Mouse (Mus musculus): ENCODE results near the gene H2-K1. TPM values are rescaled to one million over a fixed set of nuclear protein-coding genes. Genes with fewer than 3 reads are reported as not detected.

H2-K1 gene
- polyA plus RNA-seq, 1 experiment: 5,138 TPM

- peaks cover 53% of the 10 kb centered on the region for H3K4me1 ChIP-seq (replicated peaks; ENCODE audit: control insufficient read depth, insufficient read depth, low read length)
- 0 out of 2 replicates have a peak, but pooled peaks have one; percentile 9 for TF ChIP-seq CTCF (IDR thresholded peaks at IDR 0.05; ENCODE audit: borderline replicate concordance, control insufficient read depth, extremely low read depth, insufficient read depth, low read length, poor library complexity)
- peak; percentile 58; the same call in 1 of the 2 replicates for TF ChIP-seq POLR2A (IDR thresholded peaks at IDR 0.05; ENCODE audit: control insufficient read depth, extremely low read depth, insufficient read depth, low read length, poor library complexity)
- peak within 1 kb of the TSS; percentile 32 for H3K27ac ChIP-seq (ENCODE audit: control insufficient read depth, insufficient read depth, low read length)
- 2% methylated on average over 49 of the region's 49 CpGs for WGBS
- H3K4me3 ChIP-seq (ENCODE audit: control insufficient read depth, insufficient read depth, low read length): peak within 1 kb of the TSS; percentile 69
- no peaks in the 10 kb centered on the region for H3K36me3 ChIP-seq (ENCODE audit: control insufficient read depth, insufficient read depth, low read length)
- H3K27me3 ChIP-seq (ENCODE audit: control insufficient read depth, insufficient read depth, low read length): no peaks in the 10 kb centered on the region
- peak; percentile 92 for DNase-seq
Observed at GRCm38 (mm10) chr17:34027656-34028223, 27.6 kb upstream of the H2-K1 start, which contains the start of gene H2-Ke6. TSS of gene H2-Ke6 (minus strand) at chr17:34028060.

DNA sequence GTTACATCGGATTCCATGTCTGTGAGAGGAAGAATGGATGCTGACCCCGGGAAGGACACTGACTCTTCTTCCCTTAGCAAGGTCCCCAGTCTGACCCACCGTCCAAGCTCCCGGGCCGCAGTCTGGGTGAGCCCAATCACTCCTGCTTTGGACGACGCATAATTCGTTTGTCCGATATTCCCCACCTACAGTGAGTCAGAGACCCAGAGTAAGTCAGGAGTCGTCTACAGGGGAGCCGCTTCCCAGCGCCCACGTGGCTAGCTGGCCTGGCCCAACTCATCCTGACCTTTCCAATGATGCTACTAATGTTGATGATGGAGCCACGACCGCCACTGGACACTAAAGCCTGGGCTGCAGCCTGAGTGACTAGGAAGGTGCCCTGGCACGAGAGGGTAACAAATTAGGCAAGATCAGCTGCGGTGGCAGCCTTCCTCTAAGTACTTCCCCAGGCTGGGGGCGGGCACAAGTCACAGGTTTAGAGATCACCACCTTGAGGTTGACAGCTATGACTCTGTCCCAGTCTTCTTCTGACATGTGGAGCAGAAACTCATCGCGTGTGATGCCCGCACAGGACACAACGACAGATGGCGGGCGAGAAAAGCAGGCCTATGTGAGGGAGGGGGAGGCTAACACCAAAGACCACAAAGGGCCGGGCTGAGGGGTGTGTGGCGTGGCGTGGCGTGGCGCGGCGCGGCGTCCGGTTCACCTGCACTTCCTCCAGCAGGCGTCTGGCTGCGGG, 26.9 kb upstream of the H2-K1 start:
- Histone ChIP-seq H3K4me3 (ENCODE audit: control insufficient read depth, insufficient read depth, low read length) (peak overlapping the region; percentile 69), H3K36me3 (ENCODE audit: control insufficient read depth, insufficient read depth, low read length) (no peaks in the 10 kb centered on the region), H3K4me1 (replicated peaks; ENCODE audit: control insufficient read depth, insufficient read depth, low read length) (peaks cover 48% of the 10 kb centered on the region), H3K27ac (ENCODE audit: control insufficient read depth, insufficient read depth, low read length) (peak overlapping the region; percentile 19), H3K27me3 (ENCODE audit: control insufficient read depth, insufficient read depth, low read length) (no peaks in the 10 kb centered on the region)
- WGBS: 10% methylated on average over 29 of the region's 36 CpGs
- no peak for TF ChIP-seq CTCF (IDR thresholded peaks at IDR 0.05; ENCODE audit: borderline replicate concordance, control insufficient read depth, extremely low read depth, insufficient read depth, low read length, poor library complexity)
- no peak for TF ChIP-seq POLR2A (IDR thresholded peaks at IDR 0.05; ENCODE audit: control insufficient read depth, extremely low read depth, insufficient read depth, low read length, poor library complexity)
- DNase-seq: peak; percentile 58

DNA sequence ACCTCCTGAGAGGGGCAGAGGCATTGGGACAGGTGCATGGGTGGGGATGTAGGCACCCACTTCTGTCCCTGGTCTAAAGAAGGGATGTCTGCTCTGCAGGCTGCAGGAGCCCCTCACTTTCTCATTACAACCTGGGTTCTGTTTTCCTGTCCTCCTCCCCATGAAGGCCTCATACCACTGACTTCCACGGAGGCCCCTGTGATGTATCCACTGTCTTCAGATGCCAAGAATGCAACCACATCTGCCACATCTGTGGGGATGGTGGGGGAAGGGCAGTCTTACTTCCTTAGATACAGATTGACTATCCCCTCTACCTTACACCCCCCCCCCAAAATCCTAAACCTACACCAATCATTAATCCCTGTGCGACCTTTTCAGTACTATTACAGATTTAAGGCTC, 26.1 kb upstream of the H2-K1 start:
- H3K27me3 ChIP-seq (ENCODE audit: control insufficient read depth, insufficient read depth, low read length): no peaks in the 10 kb centered on the region
- H3K36me3 ChIP-seq (ENCODE audit: control insufficient read depth, insufficient read depth, low read length): no peaks in the 10 kb centered on the region
- H3K4me3 ChIP-seq (ENCODE audit: control insufficient read depth, insufficient read depth, low read length): no peak overlapping the region
- DNase-seq: no peak
- peaks cover 48% of the 10 kb centered on the region for H3K4me1 ChIP-seq (replicated peaks; ENCODE audit: control insufficient read depth, insufficient read depth, low read length)
- no peak overlapping the region for H3K27ac ChIP-seq (ENCODE audit: control insufficient read depth, insufficient read depth, low read length)
- TF ChIP-seq POLR2A (IDR thresholded peaks at IDR 0.05; ENCODE audit: control insufficient read depth, extremely low read depth, insufficient read depth, low read length, poor library complexity) (no peak), CTCF (IDR thresholded peaks at IDR 0.05; ENCODE audit: borderline replicate concordance, control insufficient read depth, extremely low read depth, insufficient read depth, low read length, poor library complexity) (no peak)
- WGBS: 45% methylated on average over 2 of the region's 2 CpGs

DNA sequence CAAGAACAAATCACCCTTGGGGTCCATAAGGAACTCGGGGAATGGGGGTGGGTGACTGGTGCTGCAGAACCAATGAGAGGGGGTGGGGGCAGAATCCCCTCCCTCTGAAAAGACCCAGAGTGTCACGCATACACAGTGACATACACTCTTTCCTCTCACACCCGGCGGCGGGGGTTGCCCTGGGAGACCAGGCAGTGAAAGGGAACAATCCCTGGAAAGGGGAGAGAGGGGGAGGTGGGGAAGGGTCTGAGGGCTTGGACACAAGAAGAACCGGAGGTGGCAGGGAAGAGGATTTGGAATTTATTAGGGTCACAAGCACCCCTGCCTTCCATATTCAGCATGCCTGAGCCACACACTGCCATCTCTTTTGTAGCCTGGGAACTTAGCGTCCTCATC, 25.6 kb upstream of the H2-K1 start:
- H3K27ac ChIP-seq (ENCODE audit: control insufficient read depth, insufficient read depth, low read length): no peak overlapping the region
- 76% methylated on average over 7 of the region's 7 CpGs for WGBS
- TF ChIP-seq CTCF (IDR thresholded peaks at IDR 0.05; ENCODE audit: borderline replicate concordance, control insufficient read depth, extremely low read depth, insufficient read depth, low read length, poor library complexity) (no peak), POLR2A (IDR thresholded peaks at IDR 0.05; ENCODE audit: control insufficient read depth, extremely low read depth, insufficient read depth, low read length, poor library complexity) (no peak)
- H3K36me3 ChIP-seq (ENCODE audit: control insufficient read depth, insufficient read depth, low read length): no peaks in the 10 kb centered on the region
- H3K4me1 ChIP-seq (replicated peaks; ENCODE audit: control insufficient read depth, insufficient read depth, low read length): peaks cover 46% of the 10 kb centered on the region
- H3K27me3 ChIP-seq (ENCODE audit: control insufficient read depth, insufficient read depth, low read length): no peaks in the 10 kb centered on the region
- DNase-seq: no peak
- no peak overlapping the region for H3K4me3 ChIP-seq (ENCODE audit: control insufficient read depth, insufficient read depth, low read length)

DNA sequence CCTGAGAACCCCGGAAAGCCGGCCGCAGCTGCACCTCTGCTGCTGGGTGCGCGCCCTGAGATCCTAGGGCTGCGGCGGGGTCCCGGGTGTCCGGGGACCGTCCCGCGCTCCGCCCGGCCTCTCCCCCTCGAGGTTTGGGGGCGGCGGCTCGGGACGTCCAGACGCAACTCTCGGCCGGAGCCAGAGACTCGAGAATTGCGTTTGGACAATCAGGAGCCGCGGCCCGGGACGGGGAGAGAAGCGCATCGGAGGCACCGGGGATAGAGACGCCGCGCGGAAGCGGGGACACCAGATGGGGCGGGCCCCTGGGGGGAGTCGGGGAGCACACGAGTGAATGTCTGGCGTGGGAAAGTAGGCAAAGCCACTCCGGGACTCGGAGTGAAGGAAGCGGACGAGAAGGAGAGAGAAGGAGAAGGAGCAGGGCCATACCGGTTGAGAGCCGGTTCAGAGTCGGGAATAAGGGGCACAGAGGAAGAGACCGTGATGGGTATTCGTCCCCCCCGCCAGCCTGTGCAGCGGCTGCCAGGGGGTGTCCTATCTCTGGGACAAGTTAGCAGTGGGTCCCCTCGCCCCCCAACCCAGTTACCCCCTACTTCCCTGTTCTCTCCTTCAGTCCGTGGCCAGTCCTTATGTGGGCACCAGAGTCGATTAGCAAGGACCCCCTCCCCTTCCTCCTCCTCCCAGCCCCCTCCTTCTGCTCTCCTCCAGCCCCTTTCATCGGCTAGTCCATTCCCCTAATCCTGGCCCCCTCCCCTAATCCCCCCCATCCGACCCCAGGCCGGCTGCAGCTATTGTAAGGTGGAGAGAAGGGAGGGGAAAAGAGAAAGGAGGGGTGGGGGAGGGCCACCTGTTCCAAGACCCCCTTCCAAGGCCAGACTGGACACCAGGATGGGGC, 25.0 kb upstream of the H2-K1 start:
- DNase-seq: no peak
- TF ChIP-seq CTCF (IDR thresholded peaks at IDR 0.05; ENCODE audit: borderline replicate concordance, control insufficient read depth, extremely low read depth, insufficient read depth, low read length, poor library complexity) (0 out of 2 replicates have a peak, but pooled peaks have one; percentile 5), POLR2A (IDR thresholded peaks at IDR 0.05; ENCODE audit: control insufficient read depth, extremely low read depth, insufficient read depth, low read length, poor library complexity) (peak; percentile 19; the same call in 1 of the 2 replicates)
- no peak overlapping the region; the same call in 1 of the 2 replicates for H3K27ac ChIP-seq (ENCODE audit: control insufficient read depth, insufficient read depth, low read length)
- WGBS: 4% methylated on average over 57 of the region's 57 CpGs
- H3K27me3 ChIP-seq (ENCODE audit: control insufficient read depth, insufficient read depth, low read length): no peaks in the 10 kb centered on the region
- no peaks in the 10 kb centered on the region for H3K36me3 ChIP-seq (ENCODE audit: control insufficient read depth, insufficient read depth, low read length)
- H3K4me3 ChIP-seq (ENCODE audit: control insufficient read depth, insufficient read depth, low read length): peak overlapping the region; percentile 74
- peaks cover 39% of the 10 kb centered on the region for H3K4me1 ChIP-seq (replicated peaks; ENCODE audit: control insufficient read depth, insufficient read depth, low read length)

GRCm38 (mm10) chr17:34024317-34024821, 24.2 kb upstream of the H2-K1 start, which contains the start of gene Ring1:
TSS of gene Ring1 (minus strand) at chr17:34024680.
- under 1% methylated on average over 47 of the region's 58 CpGs for WGBS
- DNase-seq: peak; percentile 89
- H3K4me1 ChIP-seq (replicated peaks; ENCODE audit: control insufficient read depth, insufficient read depth, low read length): peaks cover 35% of the 10 kb centered on the region

More at GRCm38 (mm10) chr17:34024317-34024821, 24.2 kb upstream of the H2-K1 start, which contains the start of gene Ring1:
- TF ChIP-seq POLR2A (IDR thresholded peaks at IDR 0.05; ENCODE audit: control insufficient read depth, extremely low read depth, insufficient read depth, low read length, poor library complexity) (peak; percentile 81), CTCF (IDR thresholded peaks at IDR 0.05; ENCODE audit: borderline replicate concordance, control insufficient read depth, extremely low read depth, insufficient read depth, low read length, poor library complexity) (0 out of 2 replicates have a peak, but pooled peaks have one; percentile 28)
- H3K27ac ChIP-seq (ENCODE audit: control insufficient read depth, insufficient read depth, low read length): no peak within 1 kb of the TSS; the same call in 1 of the 2 replicates
- no peaks in the 10 kb centered on the region for H3K27me3 ChIP-seq (ENCODE audit: control insufficient read depth, insufficient read depth, low read length)
- no peaks in the 10 kb centered on the region for H3K36me3 ChIP-seq (ENCODE audit: control insufficient read depth, insufficient read depth, low read length)
- peak within 1 kb of the TSS; percentile 74 for H3K4me3 ChIP-seq (ENCODE audit: control insufficient read depth, insufficient read depth, low read length)
